Mouse (Mus musculus): Measurements from ENCODE around the gene Arl16.
A peak's percentile ranks its signal among the peaks of the same experiment; 100 is the strongest.
"Not testable (repeated sequence)": the region's sequence is repeated elsewhere in the genome, so short reads cannot be mapped to it uniquely, and the experiment has no call there.

Arl16 gene

DNA sequence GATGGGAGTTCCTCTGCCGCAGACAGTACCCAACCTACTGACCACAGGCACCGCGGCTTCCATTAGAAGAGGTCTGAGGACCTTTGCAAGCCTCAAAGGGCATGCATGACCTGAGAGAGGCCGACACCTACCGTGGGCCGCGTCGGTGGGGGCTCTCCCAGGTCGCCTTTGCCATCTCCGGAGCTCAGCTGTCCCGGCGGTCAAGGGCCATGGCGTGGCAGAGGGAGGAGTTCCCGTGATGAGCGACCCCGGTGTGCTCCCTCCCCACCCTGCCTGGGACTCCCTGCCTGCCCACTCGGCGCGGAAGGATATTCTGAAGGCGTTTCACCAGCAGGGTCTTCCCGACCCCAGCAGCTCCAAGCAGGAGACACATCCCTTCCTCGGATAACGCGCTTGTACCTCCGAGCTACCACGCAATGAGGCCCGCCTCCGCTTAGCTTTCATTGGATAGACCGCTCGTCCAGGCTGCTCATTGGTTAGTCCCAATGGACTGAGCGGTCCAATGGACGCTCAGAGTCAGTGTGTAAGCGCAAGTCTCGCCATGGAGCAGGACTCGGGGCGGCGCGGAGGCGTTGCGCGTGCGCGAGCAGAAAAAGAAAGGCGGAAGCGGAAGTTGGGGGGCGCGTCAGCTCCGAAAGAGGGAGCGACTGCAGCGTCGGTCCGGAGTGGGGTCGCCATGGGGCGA, at the start of gene Arl16:
Gene Arl16, minus strand, starts transcription at position 557 of the 685 bp plus-strand sequence.
- peak; percentile 96 for DNase-seq (ENCODE audit: low spot score)

DNA sequence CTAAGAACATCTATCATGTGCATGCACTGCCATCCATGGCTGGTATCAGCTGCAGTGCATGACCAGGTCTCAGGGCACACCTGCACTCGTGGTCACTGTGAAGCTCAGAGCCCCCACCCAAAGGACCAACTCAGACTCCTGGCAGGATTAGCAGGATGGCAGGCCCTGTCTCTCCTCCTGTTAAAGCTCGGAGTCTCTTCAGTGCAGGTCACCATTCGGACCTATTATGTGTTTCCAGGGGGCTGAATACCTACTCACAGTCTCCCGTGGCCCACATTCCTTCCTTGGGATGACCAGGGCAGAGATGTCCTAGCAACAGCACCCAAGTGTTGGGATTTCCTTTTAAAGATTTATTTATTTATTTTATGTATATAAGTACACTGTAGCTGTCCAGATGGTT, 49.7 kb upstream of the Arl16 start:
- DNase-seq (ENCODE audit: low spot score) = no peak

DNA sequence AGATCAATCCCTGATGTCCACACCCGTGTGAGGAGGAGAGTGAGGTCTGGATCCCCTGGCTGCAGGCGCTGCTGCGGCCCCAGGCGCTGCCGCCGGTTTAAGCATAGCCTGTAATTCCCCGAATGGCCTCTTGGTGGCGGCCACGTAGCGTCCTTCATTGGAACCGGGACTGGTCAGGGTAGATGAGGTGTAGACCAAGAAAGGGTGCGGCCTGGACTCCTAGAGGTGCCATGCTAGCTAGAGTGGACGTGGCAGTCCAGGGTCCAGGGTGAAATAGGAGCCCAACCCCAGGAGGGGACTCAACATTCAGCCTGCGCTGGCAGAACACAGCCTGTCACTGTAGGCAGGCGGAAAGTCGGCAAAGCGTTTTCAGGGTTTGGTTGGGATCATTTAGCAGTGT, 48.2 kb upstream of the Arl16 start:
- peak; percentile 86 for DNase-seq (ENCODE audit: low spot score)

DNA sequence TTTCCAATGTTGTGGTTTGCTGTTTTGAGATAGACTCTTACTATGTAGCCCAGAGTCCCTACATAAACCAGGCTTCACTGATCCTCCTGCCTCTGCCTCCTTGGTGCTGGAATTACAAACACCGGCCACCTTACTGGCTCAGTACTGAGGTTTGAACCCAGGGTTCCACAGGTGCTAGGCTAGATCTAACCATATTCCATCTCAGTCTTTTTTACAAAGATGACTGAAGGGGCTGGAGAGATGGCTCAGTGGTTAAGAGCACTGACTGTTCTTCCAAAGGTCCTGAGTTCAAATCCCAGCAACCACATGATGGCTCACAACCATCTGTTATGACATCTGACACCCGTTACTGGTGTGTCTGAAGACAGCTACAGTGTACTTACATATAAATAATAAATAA, 46.9 kb upstream of the Arl16 start:
- not testable (repeated sequence) for DNase-seq (ENCODE audit: low spot score)

DNA sequence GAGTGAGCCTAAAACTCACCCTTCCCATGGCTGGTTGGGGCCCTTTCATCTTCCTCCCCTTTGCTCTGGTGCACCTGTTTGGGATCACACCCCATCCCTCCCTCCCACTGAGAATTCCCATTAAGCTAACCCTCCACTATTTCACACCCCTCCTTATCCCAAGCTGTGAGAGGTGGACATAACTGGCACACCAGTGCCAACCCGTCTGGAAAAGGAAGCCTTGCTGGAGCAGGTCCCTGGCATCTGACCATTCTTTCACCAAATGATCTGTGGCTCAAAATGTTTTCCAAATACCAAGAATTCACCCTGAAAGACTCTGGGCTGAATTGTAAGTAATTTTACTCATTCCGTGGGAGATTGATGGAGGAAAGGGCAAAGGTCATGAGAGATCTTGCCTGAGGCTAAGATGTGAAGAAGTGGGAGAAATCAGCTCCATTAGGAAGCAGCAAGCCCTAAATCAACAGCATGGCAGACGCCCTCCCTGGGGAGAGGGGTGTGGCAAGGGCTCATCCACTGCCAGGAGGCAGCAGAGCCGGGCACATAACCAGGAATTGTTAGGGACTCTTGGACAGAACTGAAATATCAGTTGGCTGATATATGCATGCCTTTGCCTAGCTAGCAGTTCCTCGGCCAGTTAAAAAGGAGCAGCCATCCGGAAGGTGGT, 45.5 kb upstream of the Arl16 start:
- no peak for DNase-seq (ENCODE audit: low spot score)

DNA sequence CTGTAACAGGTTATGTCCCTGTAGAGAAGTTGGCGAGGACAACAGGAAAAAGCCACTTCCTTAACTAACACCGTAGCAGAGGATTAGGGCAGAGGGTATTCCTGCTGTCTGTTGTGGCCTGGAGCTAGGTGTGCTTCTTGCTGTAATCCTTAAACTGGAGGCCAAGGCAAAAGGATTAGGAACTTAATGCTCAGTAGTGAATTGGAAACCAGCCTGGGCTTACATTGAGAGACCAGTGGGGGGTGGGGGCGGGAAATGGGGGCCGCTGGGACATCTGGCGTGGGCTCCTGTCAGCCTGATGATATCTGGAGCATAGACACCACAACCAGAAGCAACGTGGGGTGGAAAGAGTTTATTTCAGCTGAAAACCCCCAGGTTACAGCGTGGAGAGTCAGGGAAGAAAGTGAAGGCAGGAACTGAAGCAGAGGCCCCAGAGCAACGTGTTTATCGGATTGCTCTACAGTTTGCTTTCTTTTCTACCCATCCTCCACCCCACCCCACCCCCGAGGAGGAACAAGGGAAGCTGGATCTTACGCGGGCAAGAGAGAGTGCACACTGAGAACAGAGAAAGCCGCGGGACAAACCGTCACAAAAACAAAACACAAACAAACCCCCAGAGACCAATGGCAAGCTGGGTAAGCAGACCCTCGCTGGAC, 43.1 kb upstream of the Arl16 start:
- no peak for DNase-seq (ENCODE audit: low spot score)

DNA sequence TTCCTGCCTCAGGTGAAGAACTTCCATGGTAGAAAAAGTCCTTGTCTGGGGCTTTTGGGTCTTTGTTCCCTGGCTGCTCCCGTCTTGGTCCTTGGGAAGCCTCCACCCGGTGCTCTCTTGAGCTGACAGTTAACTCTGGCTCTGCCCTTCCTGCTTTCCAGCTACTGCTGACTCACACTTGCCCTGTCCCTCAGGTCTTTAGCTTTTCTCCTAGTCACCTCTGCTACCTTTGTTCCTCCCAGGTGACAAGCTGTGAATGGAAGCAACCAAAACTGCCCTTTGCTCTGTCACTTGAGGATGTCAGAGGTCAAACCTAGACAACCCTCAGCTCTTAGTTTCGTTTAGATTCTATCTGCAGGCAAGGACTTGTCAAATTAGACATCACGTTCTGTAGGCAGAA, 42.5 kb upstream of the Arl16 start:
- no peak for DNase-seq (ENCODE audit: low spot score)

DNA sequence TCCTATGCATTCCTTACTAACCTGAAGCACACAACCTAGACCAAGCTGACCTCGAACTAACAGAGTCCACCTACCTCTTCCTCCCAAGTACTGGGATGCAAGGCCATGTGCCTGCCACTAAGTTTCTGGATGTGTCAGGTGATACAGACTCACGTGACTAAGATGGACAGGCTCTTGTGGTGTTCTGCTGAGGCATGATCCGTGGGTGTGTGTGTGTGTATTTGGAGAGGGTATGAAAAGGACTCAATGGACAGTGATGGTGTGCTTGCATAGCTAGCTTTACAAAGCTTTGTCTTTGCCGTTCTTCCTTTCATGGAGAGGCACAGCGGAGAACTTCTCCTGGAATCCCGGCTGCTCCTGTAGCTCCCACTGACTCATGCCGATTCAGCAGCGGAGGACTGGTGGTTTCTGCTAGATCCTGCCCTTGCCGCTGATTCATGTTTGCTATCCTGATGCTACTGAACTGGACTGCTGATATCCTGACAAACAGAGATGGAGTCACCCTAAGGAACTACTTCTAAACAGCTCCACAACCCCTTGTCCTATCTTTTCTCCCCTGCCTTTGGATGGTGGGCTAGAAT, 41.0 kb upstream of the Arl16 start:
- no peak for DNase-seq (ENCODE audit: low spot score)

DNA sequence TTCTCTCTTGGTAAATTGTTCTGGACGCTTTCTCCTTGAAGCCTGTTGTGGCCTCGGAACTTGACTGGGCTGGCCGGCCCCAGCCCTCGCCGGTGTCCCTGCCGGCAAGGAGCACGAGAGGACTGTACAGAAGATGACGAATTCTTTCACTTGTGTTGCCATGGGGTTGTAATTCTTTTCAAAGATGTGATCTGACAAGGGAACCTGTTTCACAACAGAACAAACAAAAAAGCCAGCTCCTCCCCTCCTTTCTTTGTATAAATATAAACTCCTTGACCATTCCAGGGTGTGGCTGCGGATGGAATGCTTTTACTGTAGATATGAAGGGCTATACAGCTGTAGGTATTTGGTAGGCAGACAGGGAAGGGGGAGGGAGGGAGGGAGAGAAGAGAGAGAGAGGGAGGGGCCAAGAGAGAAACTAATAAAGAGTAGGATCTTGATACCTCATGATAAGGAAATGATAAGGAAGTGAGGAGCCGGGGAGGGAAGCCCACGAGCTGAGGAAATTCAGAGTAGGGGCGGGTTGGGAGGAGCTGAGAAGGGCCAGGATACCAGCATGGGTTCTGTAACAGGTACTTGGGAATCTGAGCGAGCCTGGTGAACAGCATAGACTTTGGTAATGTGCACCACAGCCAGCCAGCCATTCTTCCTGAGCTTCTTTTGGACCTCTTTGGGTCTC, 40.3 kb upstream of the Arl16 start:
- no peak for DNase-seq (ENCODE audit: low spot score)

DNA sequence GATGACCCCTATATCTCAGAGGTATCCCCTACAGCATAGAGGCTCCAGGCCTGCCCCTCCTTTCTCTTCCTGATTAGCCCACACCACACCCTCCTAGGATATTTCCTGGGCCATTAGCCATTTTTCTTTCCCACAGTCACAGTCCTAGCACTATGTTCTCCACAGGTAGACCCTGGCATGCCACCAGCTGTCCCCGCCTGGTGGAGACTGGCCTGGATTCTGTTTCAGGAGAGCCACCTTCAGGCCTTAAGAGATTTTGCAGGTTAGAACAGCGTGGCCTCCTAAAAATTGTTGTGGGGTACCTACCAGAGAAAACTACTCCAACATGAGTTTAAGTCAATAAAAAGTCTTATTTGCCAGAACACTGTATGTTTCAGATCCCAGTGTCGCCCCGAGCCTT, 39.5 kb upstream of the Arl16 start:
- no peak for DNase-seq (ENCODE audit: low spot score)

DNA sequence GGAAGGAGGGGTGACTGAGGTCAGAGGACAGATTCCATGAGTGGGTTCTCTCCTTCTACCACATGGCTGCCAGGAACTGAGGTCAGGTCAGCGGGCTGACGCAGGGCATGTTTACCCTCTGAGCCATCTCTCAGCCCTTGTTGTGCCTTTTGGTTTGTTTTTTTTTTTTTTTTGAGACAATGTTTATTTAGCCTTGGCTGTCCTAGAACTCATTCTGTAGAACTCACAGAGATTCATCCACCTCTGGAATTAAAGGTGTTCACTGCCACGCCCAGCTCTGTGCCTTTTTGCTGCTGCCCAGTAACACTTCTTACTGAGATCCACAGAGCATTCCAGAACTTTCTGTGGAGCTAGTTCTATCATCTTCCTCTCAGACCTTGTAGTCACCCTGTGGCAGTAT, 38.3 kb upstream of the Arl16 start:
- no peak for DNase-seq (ENCODE audit: low spot score)

DNA sequence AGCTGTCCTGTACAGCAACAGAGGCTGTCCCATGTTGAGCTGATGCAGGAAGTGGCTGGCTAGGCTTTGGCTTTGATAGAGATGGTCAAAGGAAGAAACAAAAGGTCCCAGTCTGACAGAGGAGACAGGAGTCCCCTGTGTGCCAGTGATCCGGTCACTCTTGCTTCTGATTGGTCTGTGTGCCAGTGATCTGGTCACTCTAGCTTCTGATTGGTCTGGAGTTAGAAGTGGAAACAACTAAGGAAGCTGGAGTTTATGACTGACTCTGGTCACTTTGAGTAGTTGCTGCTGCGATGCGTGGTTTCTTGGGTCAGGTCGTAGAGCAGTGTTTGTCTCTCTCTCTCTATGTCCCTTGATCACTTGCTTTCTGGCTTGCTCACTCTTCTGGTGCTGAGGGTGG, 34.3 kb upstream of the Arl16 start:
- no peak for DNase-seq (ENCODE audit: low spot score)

DNA sequence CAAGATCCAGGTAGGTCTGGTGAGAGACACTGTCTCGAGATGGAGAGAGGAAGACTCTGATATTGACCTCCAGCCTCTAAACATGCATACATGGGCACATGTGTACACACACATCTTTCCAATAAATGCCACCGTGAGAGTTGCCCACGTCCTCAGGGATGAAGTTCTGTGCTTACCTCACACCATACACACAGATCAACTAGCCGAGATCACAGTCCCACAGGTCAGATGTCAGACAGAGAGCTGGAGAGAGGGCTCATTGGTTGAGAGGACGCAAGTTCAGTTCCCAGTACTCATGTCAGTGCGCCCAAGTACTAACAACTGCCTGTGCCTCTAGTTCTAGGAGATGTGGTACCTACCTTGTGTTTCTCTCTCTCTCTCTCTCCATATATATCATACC, 33.6 kb upstream of the Arl16 start:
- DNase-seq (ENCODE audit: low spot score) = no peak

DNA sequence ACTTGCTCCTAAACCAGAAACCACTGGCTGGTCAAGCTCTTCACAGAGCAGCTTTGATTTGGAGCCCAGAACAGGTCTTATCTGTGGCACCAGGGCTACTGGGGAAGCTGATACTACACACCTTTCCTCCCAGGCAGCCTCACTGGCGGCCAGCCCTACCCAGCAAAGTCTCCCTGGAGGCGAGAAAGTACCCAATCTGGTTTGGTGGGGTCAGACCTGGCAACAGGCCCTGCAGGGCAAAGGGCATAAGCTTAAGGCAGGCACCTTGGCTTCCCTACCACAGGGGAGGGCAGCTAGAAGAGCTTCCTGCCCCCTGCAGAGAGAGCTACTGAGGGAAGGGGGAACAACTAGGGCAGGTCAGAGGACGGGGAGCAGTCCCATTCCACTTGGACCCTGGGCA, 33.0 kb upstream of the Arl16 start:
- DNase-seq (ENCODE audit: low spot score) = no peak

DNA sequence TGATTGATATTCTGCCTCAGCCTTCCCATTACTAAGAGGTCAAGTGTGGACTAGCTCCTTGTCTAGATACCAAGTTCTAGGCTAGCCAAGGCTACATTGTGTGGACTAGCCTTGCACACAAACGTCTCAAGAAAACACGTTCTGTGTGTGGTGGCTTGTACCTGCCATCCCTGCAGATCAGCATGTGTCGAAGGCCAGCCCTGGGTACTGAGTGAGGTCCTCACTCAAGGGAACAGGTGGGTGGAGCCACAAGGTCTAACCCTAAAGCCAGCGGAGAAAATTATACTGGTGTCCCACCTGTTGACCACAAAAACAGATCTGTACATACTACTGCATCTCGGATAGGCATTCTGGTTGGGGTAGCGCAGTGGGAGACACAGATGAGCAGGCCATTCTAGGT, 32.5 kb upstream of the Arl16 start:
- no peak for DNase-seq (ENCODE audit: low spot score)

DNA sequence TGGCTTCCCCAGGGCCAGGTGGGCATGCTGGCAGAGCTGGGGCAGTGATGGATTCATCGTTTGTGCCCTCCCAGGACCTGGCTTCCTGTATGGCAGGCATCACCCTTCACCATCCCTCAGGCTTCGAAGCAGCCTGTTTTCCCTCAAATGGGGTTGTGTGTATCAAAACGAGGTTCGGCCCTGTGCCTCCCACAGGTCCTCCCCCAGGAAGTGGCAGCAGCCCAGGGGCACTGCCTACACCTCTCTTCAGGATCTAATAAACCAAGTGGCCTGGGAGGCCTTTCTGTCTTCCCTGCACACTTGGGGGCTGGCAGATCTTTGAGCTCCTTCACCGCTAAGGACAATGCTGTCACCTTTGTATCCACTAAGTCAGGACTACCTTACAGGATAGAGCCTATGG, 31.5 kb upstream of the Arl16 start:
- peak; percentile 54 for DNase-seq (ENCODE audit: low spot score)

DNA sequence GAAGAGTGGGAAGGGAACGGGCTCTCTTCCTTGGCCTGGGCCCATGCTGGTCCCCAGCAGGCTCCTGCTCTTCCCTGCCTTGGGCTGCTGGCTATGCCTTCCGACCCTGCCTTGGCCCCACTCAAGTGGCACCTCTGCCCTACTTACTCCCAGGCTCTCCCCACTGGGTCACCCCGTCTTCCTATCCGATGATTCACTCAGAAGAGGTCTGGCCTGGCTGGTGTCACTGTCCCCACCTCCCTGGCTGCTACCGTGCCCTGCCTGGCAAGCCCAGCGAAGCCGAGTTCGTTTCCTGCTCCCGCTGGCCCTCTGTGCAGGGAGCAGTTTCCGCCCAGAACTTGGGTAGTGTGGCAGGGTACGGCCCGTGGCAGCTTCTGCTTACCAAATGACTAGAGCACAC, 30.8 kb upstream of the Arl16 start:
- DNase-seq (ENCODE audit: low spot score) = no peak

DNA sequence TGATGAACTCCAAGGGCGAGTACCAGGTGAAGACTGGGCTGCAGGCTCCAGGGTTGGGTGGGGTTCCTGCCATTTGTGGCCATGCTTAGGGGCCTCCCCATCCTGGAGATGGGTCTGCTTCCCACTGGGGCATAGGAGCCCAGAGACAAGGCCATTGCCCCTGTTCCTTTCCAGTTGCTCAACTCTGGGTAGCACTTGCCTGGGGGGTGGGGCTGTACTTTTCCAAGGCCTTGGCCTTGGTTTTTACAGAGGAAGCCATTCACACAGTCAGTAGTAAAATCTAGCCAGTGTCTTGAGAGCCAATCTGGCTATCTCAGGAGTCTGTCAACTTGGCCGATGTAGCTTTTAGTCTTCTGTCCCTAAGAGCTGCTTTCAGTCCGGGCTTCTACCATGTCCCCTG, 30.0 kb upstream of the Arl16 start:
- peak; percentile 64 for DNase-seq (ENCODE audit: low spot score)

DNA sequence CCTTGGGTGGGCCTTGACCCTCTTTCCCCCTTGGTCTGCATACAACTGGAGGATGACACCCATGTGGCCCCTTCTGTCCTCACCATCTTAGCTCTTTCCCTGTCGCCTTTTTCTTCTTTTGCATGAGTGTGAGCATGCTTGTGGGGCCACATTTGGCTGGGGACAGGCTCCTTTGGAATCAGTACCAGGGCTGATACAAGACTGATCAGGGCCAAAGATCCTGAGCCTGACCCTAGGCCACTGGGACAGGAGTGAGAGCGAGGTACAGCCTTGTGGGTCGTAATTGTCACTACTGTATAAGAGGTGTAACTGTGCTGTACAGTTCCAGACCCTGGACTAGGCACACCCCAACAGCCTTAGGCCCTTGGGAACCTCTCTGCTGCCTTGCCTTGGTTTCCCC, 26.5 kb upstream of the Arl16 start:
- DNase-seq (ENCODE audit: low spot score) = no peak

DNA sequence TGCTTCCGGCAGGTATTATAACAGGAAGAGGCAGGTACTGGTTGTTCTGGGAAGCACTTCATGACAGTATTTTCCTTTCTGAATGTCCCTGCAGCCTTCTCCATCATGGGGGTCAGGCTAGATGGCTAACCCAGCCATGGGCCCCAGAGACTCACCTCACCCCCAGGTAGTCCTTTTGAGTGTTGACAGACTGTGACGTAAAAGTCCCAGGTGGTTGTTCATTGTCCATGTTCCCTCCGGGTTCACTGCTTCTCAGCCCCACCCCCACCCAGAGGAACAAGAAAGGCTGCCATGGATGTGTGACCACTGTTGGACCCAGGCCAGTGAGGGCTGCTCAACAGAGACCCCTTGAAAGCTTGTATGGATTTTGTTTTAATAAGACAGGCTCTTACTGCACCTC, 25.9 kb upstream of the Arl16 start:
- DNase-seq (ENCODE audit: low spot score) = no peak

DNA sequence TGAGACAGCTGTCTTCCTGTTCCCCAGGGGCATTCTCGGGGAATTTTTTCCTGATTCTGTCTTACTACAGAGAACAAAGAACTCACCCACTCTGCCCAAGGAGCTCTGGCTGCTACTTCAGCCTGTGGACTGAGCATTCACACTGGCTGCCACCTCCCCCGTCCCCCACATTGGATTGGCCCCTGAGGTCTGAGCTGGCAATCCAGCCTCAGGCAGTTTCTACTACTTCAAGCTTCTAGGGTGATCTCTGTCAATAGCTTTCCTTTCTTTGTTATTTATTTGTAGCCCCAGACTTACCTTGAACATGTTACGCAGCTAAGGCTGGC, 25.4 kb upstream of the Arl16 start:
- DNase-seq (ENCODE audit: low spot score) = no peak

DNA sequence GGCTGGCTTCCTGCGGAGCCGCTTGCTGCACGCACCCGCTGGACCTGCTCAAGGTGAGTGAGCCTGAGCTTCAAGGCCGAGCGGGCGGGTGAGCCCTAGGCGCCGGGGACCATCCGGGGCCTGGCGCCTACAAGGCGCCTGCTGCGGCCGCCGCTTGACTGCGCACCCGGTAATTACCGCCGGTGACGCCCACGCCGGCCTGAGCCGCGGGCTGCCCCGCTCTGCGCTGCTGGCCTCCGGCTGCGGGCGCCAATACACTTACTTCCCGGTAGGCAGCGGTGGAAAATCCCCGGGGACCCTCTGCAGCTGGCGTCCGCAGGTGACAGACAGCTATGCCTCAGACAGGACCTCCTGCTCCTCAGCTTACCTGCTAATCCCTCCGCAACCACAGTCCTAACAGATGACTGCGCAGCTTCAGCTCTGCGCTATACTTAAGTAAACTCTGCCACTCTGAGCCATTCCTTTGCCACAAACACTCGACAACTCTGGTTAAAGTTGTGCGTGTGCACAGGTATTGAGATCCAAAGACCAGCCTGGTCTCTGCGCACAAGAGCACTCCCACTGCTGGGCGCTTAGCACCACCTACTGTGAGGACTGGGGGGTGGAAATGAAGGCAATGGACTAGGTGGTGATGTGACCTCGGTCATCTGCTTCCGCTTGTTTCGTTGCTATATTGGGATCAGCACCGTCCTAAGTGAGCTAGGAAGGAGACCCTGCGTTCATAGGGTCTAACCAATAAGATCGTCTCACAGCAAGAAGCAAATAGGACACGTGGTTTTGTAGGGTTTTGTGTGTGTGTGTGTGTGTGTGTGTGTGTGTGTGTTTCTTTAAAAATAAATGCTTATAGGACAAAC, 24.8 kb upstream of the Arl16 start:
- no peak for DNase-seq (ENCODE audit: low spot score)

Measured in testis, postnatal 14 days (tissue).